Comparison of ENCODE assay signal across 28 mouse cellular contexts in the genomic region with DNA sequence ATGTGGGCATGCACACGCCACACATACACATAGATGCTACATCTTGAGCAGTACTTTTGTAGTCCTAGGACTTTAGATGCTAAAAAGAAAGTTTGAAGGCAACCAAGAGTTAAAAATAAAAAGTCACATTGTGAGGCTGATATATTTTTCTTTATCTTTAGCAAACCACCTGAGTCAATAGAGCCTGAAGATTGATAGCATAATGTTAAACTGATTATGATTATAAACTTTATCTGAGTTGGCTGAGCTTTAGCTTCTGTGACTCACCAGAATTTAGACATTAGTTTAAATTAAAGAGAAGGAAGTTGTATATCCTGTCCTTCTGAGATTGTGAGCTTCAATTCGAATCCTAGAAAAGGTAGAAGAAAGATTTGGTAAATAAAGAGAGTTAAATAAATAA.
"Had no signal": no experiment of that assay in that cellular context is flagged by ENCODE, and none has a peak within 500 bp of the region (broad histone marks: within the 10 kb centered on the region; RNA-seq: fewer than 3 reads in every experiment).

No protein-coding gene starts in this region.

- DNase-seq: cerebellum, adult 2 months; cerebellum, adult 8-10 months; cerebellum, adult 9-10 months; cerebellum, adult 9-11 months; cerebellum, postnatal 10 days; cerebellum, postnatal 14 days; cerebellum, postnatal 25 days; cerebellum, postnatal 36 days; embryo, embryonic 11 days; forebrain, postnatal 0 days; gastrocnemius, adult 2 months; gastrocnemius, postnatal 10 days; gastrocnemius, postnatal 14 days; gastrocnemius, postnatal 25 days; gastrocnemius, postnatal 36 days; heart, adult 11 months; heart, adult 18-20 months had no signal

- H3K4me3 ChIP-seq: embryonic facial prominence, embryonic 10.5 days; embryonic facial prominence, embryonic 12.5 days; embryonic facial prominence, embryonic 13.5 days; embryonic facial prominence, embryonic 15.5 days; erythroblast, embryonic 14.5 days; forebrain, embryonic 10.5 days; forebrain, embryonic 12.5 days; forebrain, embryonic 13.5 days; forebrain, embryonic 15.5 days; gastrocnemius, adult 2 months had no signal

- H3K9ac ChIP-seq: embryonic facial prominence, embryonic 12.5 days; embryonic facial prominence, embryonic 13.5 days; embryonic facial prominence, embryonic 15.5 days; forebrain, embryonic 12.5 days; forebrain, embryonic 13.5 days; forebrain, embryonic 15.5 days; forebrain, postnatal 0 days had no signal

- H3K36me3 ChIP-seq: embryonic facial prominence, embryonic 10.5 days; embryonic facial prominence, embryonic 12.5 days; embryonic facial prominence, embryonic 13.5 days; embryonic facial prominence, embryonic 15.5 days; forebrain, embryonic 10.5 days; forebrain, embryonic 12.5 days; forebrain, embryonic 15.5 days had no signal

- H3K4me2 ChIP-seq: embryonic facial prominence, embryonic 12.5 days; embryonic facial prominence, embryonic 13.5 days; embryonic facial prominence, embryonic 15.5 days; forebrain, embryonic 12.5 days; forebrain, embryonic 13.5 days; forebrain, embryonic 15.5 days had no signal

- H3K27me3 ChIP-seq: embryonic facial prominence, embryonic 12.5 days; embryonic facial prominence, embryonic 13.5 days; embryonic facial prominence, embryonic 15.5 days; forebrain, embryonic 12.5 days; forebrain, embryonic 13.5 days; forebrain, embryonic 15.5 days had no signal

- ATAC-seq: forebrain, embryonic 13.5 days; forebrain, embryonic 14.5 days; forebrain, embryonic 15.5 days; forebrain, embryonic 16.5 days; forebrain, postnatal 0 days had no signal

- H3K27ac ChIP-seq: embryonic facial prominence, embryonic 10.5 days; embryonic facial prominence, embryonic 12.5 days; embryonic facial prominence, embryonic 13.5 days; embryonic facial prominence, embryonic 15.5 days; forebrain, embryonic 10.5 days; forebrain, embryonic 12.5 days; forebrain, embryonic 13.5 days; forebrain, embryonic 15.5 days; gastrocnemius, adult 2 months had no signal

- H3K4me1 ChIP-seq: embryonic facial prominence, embryonic 10.5 days; embryonic facial prominence, embryonic 12.5 days; embryonic facial prominence, embryonic 13.5 days; embryonic facial prominence, embryonic 15.5 days; forebrain, embryonic 12.5 days had no signal

- H3K9me3 ChIP-seq: embryonic facial prominence, embryonic 10.5 days; embryonic facial prominence, embryonic 12.5 days; embryonic facial prominence, embryonic 13.5 days; embryonic facial prominence, embryonic 15.5 days; forebrain, embryonic 10.5 days; forebrain, embryonic 12.5 days; forebrain, embryonic 13.5 days; forebrain, embryonic 15.5 days had no signal
